In genomic region chr15:84850321-84850720, GRCm38 (mm10) we compare ENCODE assay signal across 19 mouse cellular contexts. TPM values are rescaled to one million over a fixed set of nuclear protein-coding genes. Genes with fewer than 3 reads are reported as not detected.
DNase-seq lines count a peak whose midpoint lies in the region; ATAC-seq and TF ChIP-seq lines count a peak whose summit lies in the region.
"Had no signal": no experiment of that assay in that cellular context is flagged by ENCODE, and none has a peak within 500 bp of the region (broad histone marks: within the 10 kb centered on the region; RNA-seq: fewer than 3 reads in every experiment).

No protein-coding gene starts in this region.

- H3K4me1 ChIP-seq in kidney, embryonic 16.5 days (ENCODE audit: insufficient read depth, low read length), result peaks cover 27% of the 10 kb centered on the region

- H3K4me2 ChIP-seq in kidney, embryonic 16.5 days (replicated peaks; ENCODE audit: low read depth, low read length), result no peak overlapping the region
- H3K4me2 ChIP-seq: liver, embryonic 15.5 days had no signal

- no peak overlapping the region for H3K9ac ChIP-seq in kidney, embryonic 16.5 days (replicated peaks; ENCODE audit: low read length)
- H3K9ac ChIP-seq: liver, embryonic 15.5 days had no signal

- no peaks in the 10 kb centered on the region for H3K36me3 ChIP-seq in kidney, embryonic 16.5 days (ENCODE audit: insufficient read depth, low read length)
- H3K36me3 ChIP-seq: limb, embryonic 10.5 days; liver, embryonic 15.5 days had no signal

- WGBS in kidney, embryonic 16.5 days, result 95% methylated on average over 1 of the region's 1 CpGs

- DNase-seq in adrenal gland, postnatal 14 days, result peak; percentile 31
- no peak for DNase-seq in adrenal gland, adult 8-10 months
- DNase-seq in left cerebral cortex, adult 2 months (ENCODE audit: extremely low spot score in 1 of 2, low spot score in 2 of 2), result no peak
- DNase-seq in left cerebral cortex, postnatal 4 days, result no peak
- peak; percentile 10 for DNase-seq in thymus, postnatal 14 days
- DNase-seq in thymus, postnatal 0 days (ENCODE audit: low spot score), result no peak
- DNase-seq: cerebellum, postnatal 36 days; gastrocnemius, adult 2 months; heart, postnatal 14 days; kidney, postnatal 14 days; right cerebral cortex, postnatal 25 days had no signal

- H3K4me3 ChIP-seq in left cerebral cortex, adult 2 months, result no peak overlapping the region
- H3K4me3 ChIP-seq in kidney, embryonic 16.5 days (ENCODE audit: low read length), result no peak overlapping the region
- H3K4me3 ChIP-seq: gastrocnemius, adult 2 months; limb, embryonic 10.5 days; liver, embryonic 15.5 days had no signal

- peak; percentile 21; the same call in 1 of the 2 replicates for TF ChIP-seq CTCF in left cerebral cortex, adult 2 months (IDR thresholded peaks at IDR 0.05)

- no peaks in the 10 kb centered on the region for H3K9me3 ChIP-seq in kidney, embryonic 16.5 days (ENCODE audit: low read length)
- H3K9me3 ChIP-seq: forebrain, embryonic 12.5 days; limb, embryonic 10.5 days; liver, embryonic 15.5 days had no signal

- H3K27me3 ChIP-seq in kidney, embryonic 16.5 days (ENCODE audit: insufficient read depth, low read length), result peaks cover 5% of the 10 kb centered on the region; the same call in 1 of the 2 replicates
- H3K27me3 ChIP-seq: forebrain, embryonic 12.5 days; Patski had no signal

- ATAC-seq in erythroid progenitor cell, adult 5-6 weeks (replicated peaks; ENCODE audit: low FRiP score, poor library complexity, severe bottlenecking), result no peak
- no peak for ATAC-seq in kidney, embryonic 16.5 days (ENCODE audit: low FRiP score, low TSS enrichment)
- ATAC-seq: inflammation-experienced regulatory T-cells, adult 6 months; Patski had no signal

- intact Hi-C loops in left cerebral cortex, adult 2 months (cut with DNase I), result loop anchor here (5.0 to 10.0 kb wide), 2 partner anchors 48 to 144 kb away; no protein-coding TSS in a partner anchor
- intact Hi-C loops in left cerebral cortex, postnatal 4 days (cut with DNase I), result loop anchor here (10.0 kb wide), 1 partner anchor 74 kb away; the partner anchor contains the start of genes Gm29666 and Nup50

- no peak overlapping the region for H3K27ac ChIP-seq in left cerebral cortex, adult 2 months
- no peak overlapping the region for H3K27ac ChIP-seq in kidney, embryonic 16.5 days (ENCODE audit: low read length)
- H3K27ac ChIP-seq: forebrain, embryonic 12.5 days; gastrocnemius, adult 2 months; limb, embryonic 10.5 days; liver, embryonic 15.5 days; macrophage had no signal

RNA-seq across cellular contexts. Expression of gene Phf21b, which starts 5.5 kb away (rescaled TPM):
- 2.3 and 3.6 TPM in 2 replicates for total RNA-seq in adrenal gland, postnatal 14 days (2021)
- 1 to 10 TPM; 4.4 to 5.7 (median 4.9) TPM for total RNA-seq in adrenal gland, adult 8-10 months (2022)
- 10 to 100 TPM; 18.8 to 31.9 TPM for total RNA-seq in left cerebral cortex, adult 2 months (2021)
- 10 to 100 TPM in 1 of 2 experiments, 1 to 10 TPM in 1; 9.3 to 13.1 TPM for total RNA-seq in left cerebral cortex, postnatal 4 days (2021)
- polyA plus RNA-seq in thymus, postnatal 0 days (2015; fragmentation: Nextera tagmentation; extraction: Ambion mirVana), result 0.08 and 0.17 TPM in 2 replicates
- not detected in 2 replicates for total RNA-seq in erythroid progenitor cell, adult 5-6 weeks (2015; ENCODE audit: low replicate concordance)
- not detected in 2 replicates for total RNA-seq in erythroid progenitor cell, adult 5-6 weeks (2017; ENCODE audit: low replicate concordance)
- polyA plus RNA-seq in kidney, embryonic 16.5 days (2015; fragmentation: Nextera tagmentation; extraction: Ambion mirVana), result 0.19 and 0.49 TPM in 2 replicates

Comparison
In these comparisons a context has a peak if more than half of its experiments do, and no peak if none do; other contexts are left out.
1. DNase-seq: peak in adrenal gland, postnatal 14 days (single experiment) and thymus, postnatal 14 days (single experiment); none in adrenal gland, adult 8-10 months (single experiment), left cerebral cortex, adult 2 months (0 of 2), left cerebral cortex, postnatal 4 days (single experiment) and thymus, postnatal 0 days (single experiment).